Mouse (Mus musculus) erythroblast, embryonic 14.5 days (primary cell): ENCODE data around the gene Plxnb1.

Experiments
- GATA1 ChIP-seq: IDR thresholded peaks from 2 replicates; pipeline ENCODE4 v1.6.1; 2012; ENCODE audit warnings: low read length, inconsistent platforms, mixed read lengths
- TAL1 ChIP-seq: IDR thresholded peaks from 3 replicates; pipeline ENCODE4 v1.6.1; 2012; ENCODE audit warnings: low read length, inconsistent platforms, mixed read lengths

DNA sequence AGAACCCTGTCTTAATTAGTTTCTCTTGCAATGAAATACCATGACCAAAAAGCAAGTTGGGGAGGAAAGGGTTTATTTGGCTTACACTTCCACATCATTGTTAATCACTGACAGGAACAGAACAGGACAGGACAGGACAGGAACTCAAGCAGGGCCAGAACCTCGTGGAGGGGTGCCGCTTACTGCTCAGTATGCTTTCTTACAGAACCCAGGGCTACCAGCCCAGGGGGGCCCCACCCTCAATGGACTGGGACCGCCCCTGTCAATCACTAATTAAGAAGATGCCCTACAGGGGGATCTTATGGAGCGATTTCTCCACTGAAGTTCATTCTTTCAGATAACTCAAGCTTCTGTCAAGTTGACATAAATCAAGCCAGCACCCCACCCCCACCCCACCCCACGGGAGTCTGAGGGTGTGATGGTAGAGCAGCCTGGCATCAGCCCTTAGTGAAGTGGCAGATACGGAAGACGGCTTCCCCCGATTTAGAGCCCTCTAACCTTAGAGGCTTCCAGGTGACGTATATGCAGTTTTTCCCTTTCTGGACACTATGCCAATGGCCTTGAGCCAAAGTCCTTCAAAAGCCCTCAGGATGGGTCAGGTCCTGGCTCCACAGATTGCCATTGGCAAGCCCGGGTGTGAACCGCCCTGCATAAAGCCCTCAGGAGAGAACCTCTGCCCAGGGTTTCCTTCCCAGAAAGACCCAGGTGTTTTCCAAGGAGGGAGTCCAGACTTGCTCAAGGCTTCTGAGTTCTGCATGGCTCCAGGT, 1.2 kb upstream of the Plxnb1 start:
- TF ChIP-seq GATA1: no peak
- no peak for TF ChIP-seq TAL1
